Mouse (Mus musculus) layer of hippocampus, adult 11-12 months (tissue): ENCODE data around the gene Vps16.

Source experiments
- DNase-seq: peaks from one replicate; pipeline ENCODE4 v3.0.0; 2022; ENCODE audit warnings: low spot score

Gene Vps16

DNA sequence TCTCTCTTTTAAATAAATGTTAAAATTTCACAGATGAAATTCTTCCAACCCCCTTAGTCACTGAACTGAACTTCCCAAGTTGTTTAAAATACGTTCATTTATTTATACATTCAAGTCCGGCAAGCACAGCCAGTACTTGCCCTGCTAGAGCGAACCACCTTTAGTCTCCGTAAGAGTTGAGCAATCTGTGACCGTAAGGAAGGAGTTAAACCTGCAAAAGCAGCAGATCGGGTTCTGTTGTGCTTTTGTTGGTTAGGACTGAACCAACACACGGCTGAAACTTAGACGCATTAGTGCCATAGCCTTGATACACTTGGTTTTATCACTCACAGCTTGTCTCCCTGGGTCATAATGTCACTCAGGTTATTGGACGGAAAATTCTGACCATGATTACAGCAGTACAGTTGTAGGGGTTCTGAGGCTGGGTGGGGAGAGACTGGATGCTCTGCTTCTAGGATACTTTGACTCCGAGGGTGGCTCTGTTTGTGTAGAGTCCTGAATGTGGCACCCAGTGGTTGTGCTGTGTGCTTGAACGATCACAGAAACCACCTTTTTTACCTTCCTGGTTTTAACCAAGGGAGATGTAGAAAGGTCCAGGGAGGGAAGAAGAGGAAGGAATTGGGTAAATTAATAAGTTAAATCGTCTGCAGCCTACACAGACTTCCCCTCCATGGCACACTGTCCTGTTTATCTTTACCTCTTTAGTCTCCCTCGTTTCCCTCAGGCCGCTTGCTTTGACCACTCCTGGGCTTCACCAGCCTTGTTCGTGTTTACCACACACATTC, 37.3 kb downstream of the Vps16 start:
- DNase-seq = no peak

DNA sequence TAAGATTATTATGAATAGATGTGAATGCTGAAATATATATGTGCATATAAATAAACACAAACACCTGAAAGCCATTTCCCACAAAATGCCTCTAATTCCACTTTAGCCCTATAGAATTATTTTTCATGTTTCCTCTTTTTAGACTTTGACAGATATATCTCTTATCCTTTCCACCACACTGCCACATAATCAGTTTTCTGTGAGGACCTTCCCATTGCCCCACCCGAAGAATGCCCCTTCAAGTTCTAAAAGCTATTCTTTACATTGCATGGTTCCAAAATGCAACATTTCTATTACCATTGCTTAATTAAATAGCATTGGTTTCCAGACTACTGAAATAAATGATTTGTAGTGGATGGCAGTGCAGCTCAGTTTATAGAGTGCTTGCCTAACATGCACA, 42.3 kb downstream of the Vps16 start:
- no peak for DNase-seq

GRCm38 (mm10) chr2:130469366-130469765, 45.2 kb downstream of the Vps16 start:
- peak; percentile 48 for DNase-seq

- no peak for DNase-seq
Observed at GRCm38 (mm10) chr2:130469935-130470334, 45.8 kb downstream of the Vps16 start.

DNA sequence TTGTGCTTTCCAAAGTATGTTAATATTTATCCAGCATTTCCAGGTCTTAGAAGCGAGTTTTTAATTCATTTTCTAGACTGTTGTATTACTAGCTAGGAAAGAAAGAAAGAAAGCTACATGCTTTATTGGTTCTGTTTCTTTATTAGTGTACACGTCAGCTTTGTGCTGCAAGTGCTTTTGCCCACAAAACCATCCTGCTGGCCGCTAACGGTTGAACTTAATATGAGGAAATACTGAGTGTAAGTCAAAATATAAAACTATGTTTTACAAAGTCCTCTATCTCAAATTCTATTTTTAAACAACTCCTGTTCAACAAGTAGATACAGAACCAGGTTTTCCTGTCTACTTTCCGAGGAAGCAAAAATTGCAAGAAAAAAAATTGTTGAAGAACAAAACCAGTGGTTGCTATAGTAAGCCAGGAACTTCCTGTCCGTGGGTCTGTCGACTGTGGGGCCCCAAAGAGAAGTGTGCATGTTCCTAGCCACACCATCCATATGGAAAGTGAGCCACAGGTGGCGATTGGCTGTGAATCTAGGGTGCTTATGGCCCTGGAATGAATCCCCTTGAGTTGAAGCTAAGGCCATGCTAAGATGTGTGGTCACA, 48.9 kb downstream of the Vps16 start:
- DNase-seq = no peak

- DNase-seq = no peak
Observed at GRCm38 (mm10) chr2:130475764-130476163, 51.6 kb downstream of the Vps16 start.

- no peak for DNase-seq
Observed at GRCm38 (mm10) chr2:130476666-130477297, 52.6 kb downstream of the Vps16 start.

- no peak for DNase-seq
Observed at GRCm38 (mm10) chr2:130482177-130482576, 58.0 kb downstream of the Vps16 start.

DNA sequence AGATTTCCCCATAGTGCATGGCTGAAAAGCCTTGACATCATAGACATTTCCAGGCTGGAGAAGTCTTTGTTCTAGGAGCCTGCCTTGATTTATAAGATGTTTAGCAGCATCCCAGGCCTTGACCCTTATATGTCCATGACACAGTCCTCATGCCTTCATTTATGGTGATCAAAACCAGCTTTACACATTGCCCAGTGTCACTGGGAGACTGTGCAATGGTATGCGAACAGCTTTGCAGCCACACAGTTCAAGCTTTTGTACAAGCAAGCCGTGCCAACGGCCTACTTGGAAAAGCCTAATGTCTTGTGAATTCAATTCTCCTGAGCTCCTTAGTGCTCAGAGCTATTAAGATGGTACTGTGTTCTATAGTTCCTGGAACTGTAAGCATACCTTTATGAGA, 58.6 kb downstream of the Vps16 start:
- DNase-seq = no peak

- DNase-seq = no peak
Observed at GRCm38 (mm10) chr2:130484206-130484605, 60.1 kb downstream of the Vps16 start.

GRCm38 (mm10) chr2:130488002-130488401, 63.9 kb downstream of the Vps16 start:
- DNase-seq = no peak

GRCm38 (mm10) chr2:130488600-130488999, 64.5 kb downstream of the Vps16 start:
- peak; percentile 41 for DNase-seq

DNA sequence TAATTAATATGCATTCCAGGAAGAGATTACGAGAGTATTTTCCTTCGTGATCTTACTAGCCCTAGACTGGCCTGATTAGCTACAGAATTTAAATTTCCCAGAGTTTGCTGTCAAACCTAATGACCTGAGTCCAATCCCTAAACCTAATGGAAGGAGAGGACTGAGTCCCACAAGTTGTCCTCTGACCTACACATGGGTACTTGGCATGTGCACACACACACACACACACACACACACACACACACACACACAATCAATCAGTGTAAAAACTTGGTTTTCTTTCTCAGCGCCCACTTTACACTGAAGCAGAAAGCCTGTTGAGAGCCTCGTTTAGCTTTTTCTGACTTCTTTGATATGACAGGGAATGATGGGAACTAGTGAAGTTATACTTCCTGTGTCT, 67.0 kb downstream of the Vps16 start:
- no peak for DNase-seq

- DNase-seq = peak; percentile 81
Observed at GRCm38 (mm10) chr2:130491587-130491986, 67.4 kb downstream of the Vps16 start.
